ENCODE assay signal across 24 mouse cellular contexts in genomic region chr14:91569100-91569499, GRCm38 (mm10).
DNase-seq lines count a peak whose midpoint lies in the region; ATAC-seq and TF ChIP-seq lines count a peak whose summit lies in the region.
"Had no signal": no experiment of that assay in that cellular context is flagged by ENCODE, and none has a peak within 500 bp of the region (broad histone marks: within the 10 kb centered on the region; RNA-seq: fewer than 3 reads in every experiment).

No protein-coding gene starts in this region.

- no peak overlapping the region for H3K4me3 ChIP-seq in forebrain, embryonic 14.5 days (ENCODE audit: low read depth, low read length)
- H3K4me3 ChIP-seq in forebrain, embryonic 10.5 days, result no peak overlapping the region
- H3K4me3 ChIP-seq in forebrain, embryonic 16.5 days (replicated peaks; ENCODE audit: low read length), result no peak overlapping the region
- H3K4me3 ChIP-seq in forebrain, postnatal 0 days (ENCODE audit: low read depth, low read length), result no peak overlapping the region
- H3K4me3 ChIP-seq: embryonic facial prominence, embryonic 13.5 days; embryonic facial prominence, embryonic 15.5 days; erythroblast, embryonic 14.5 days; gastrocnemius, adult 2 months had no signal

- peak; percentile 48; the same call in 1 of the 2 replicates for ATAC-seq in forebrain, embryonic 14.5 days
- peak; percentile 63; the same call in 1 of the 2 replicates for ATAC-seq in forebrain, embryonic 16.5 days
- no peak for ATAC-seq in forebrain, postnatal 0 days
- ATAC-seq: activated CD4-positive, CD25-positive, alpha-beta regulatory T cell, adult 4 months; CD4-positive, CD25-positive, alpha-beta regulatory T cell, adult 4 months; Patski had no signal

- TF ChIP-seq CTCF in forebrain, postnatal 0 days (IDR thresholded peaks at IDR 0.05; ENCODE audit: low read depth), result no peak

- no peak overlapping the region for H3K27ac ChIP-seq in forebrain, embryonic 14.5 days (ENCODE audit: low read depth, low read length)
- no peak overlapping the region for H3K27ac ChIP-seq in forebrain, embryonic 10.5 days
- no peak overlapping the region for H3K27ac ChIP-seq in forebrain, embryonic 16.5 days (ENCODE audit: low read length)
- H3K27ac ChIP-seq in forebrain, postnatal 0 days (ENCODE audit: low read depth, low read length), result no peak overlapping the region
- H3K27ac ChIP-seq: embryonic facial prominence, embryonic 13.5 days; embryonic facial prominence, embryonic 15.5 days; gastrocnemius, adult 2 months had no signal

- DNase-seq in cerebellum, postnatal 10 days, result peak; percentile 10 to 12
- DNase-seq in cerebellum, adult 9-11 months, result no peak
- peak; percentile 51 for DNase-seq in forebrain, embryonic 14.5 days (ENCODE audit: low spot score)
- DNase-seq in forebrain, embryonic 10.5 days (ENCODE audit: extremely low spot score, low spot score), result no peak
- no peak for DNase-seq in forebrain, postnatal 0 days
- DNase-seq: adrenal gland, adult 8-10 months; adrenal gland, postnatal 14 days; adrenal gland, postnatal 36 days; B cell, adult 2 months; cerebellum, adult 11 months; cerebellum, adult 18-20 months; cerebellum, adult 8-10 months; cerebellum, postnatal 36 days; embryo, embryonic 11 days; gastrocnemius, adult 2 months had no signal

- H3K27me3 ChIP-seq in forebrain, embryonic 14.5 days (replicated peaks; ENCODE audit: control insufficient read depth, insufficient read depth, low read length), result no peaks in the 10 kb centered on the region
- no peaks in the 10 kb centered on the region for H3K27me3 ChIP-seq in forebrain, embryonic 10.5 days (ENCODE audit: poor library complexity, severe bottlenecking)
- H3K27me3 ChIP-seq in forebrain, embryonic 16.5 days (replicated peaks; ENCODE audit: control insufficient read depth, insufficient read depth, low read length), result no peaks in the 10 kb centered on the region
- no peaks in the 10 kb centered on the region for H3K27me3 ChIP-seq in forebrain, postnatal 0 days (ENCODE audit: insufficient read depth, low read length)
- H3K27me3 ChIP-seq: CH12.LX; embryonic facial prominence, embryonic 13.5 days; embryonic facial prominence, embryonic 15.5 days; Patski had no signal

- H3K9me3 ChIP-seq in forebrain, embryonic 14.5 days (replicated peaks; ENCODE audit: control insufficient read depth, low read length), result no peaks in the 10 kb centered on the region
- H3K9me3 ChIP-seq in forebrain, embryonic 10.5 days, result no peaks in the 10 kb centered on the region
- no peaks in the 10 kb centered on the region for H3K9me3 ChIP-seq in forebrain, embryonic 16.5 days (ENCODE audit: control insufficient read depth, low read length)
- no peaks in the 10 kb centered on the region for H3K9me3 ChIP-seq in forebrain, postnatal 0 days (ENCODE audit: low read length)
- H3K9me3 ChIP-seq: embryonic facial prominence, embryonic 13.5 days; embryonic facial prominence, embryonic 15.5 days had no signal

- H3K4me2 ChIP-seq in forebrain, embryonic 14.5 days (ENCODE audit: low read length), result no peak overlapping the region
- no peak overlapping the region for H3K4me2 ChIP-seq in forebrain, embryonic 16.5 days (ENCODE audit: low read length)
- H3K4me2 ChIP-seq in forebrain, postnatal 0 days (ENCODE audit: low read depth), result no peak overlapping the region
- H3K4me2 ChIP-seq: embryonic facial prominence, embryonic 13.5 days; embryonic facial prominence, embryonic 15.5 days had no signal

- H3K4me1 ChIP-seq in forebrain, embryonic 14.5 days (ENCODE audit: control insufficient read depth, insufficient read depth, low read length), result no peaks in the 10 kb centered on the region
- H3K4me1 ChIP-seq in forebrain, embryonic 10.5 days, result no peaks in the 10 kb centered on the region
- H3K4me1 ChIP-seq in forebrain, embryonic 16.5 days (replicated peaks; ENCODE audit: control insufficient read depth, insufficient read depth, low read length), result no peaks in the 10 kb centered on the region
- H3K4me1 ChIP-seq in forebrain, postnatal 0 days (ENCODE audit: insufficient read depth), result no peaks in the 10 kb centered on the region
- H3K4me1 ChIP-seq: embryonic facial prominence, embryonic 13.5 days; embryonic facial prominence, embryonic 15.5 days had no signal

- H3K9ac ChIP-seq in forebrain, embryonic 14.5 days (ENCODE audit: low read length), result no peak overlapping the region
- H3K9ac ChIP-seq in forebrain, embryonic 16.5 days (replicated peaks; ENCODE audit: low read depth, low read length), result no peak overlapping the region
- no peak overlapping the region for H3K9ac ChIP-seq in forebrain, postnatal 0 days
- H3K9ac ChIP-seq: embryonic facial prominence, embryonic 13.5 days; embryonic facial prominence, embryonic 15.5 days had no signal

- no peaks in the 10 kb centered on the region for H3K36me3 ChIP-seq in forebrain, embryonic 14.5 days (ENCODE audit: control insufficient read depth, insufficient read depth, low read length)
- H3K36me3 ChIP-seq in forebrain, embryonic 10.5 days (replicated peaks), result no peaks in the 10 kb centered on the region
- H3K36me3 ChIP-seq in forebrain, embryonic 16.5 days (ENCODE audit: control insufficient read depth, insufficient read depth), result no peaks in the 10 kb centered on the region
- H3K36me3 ChIP-seq in forebrain, postnatal 0 days (ENCODE audit: insufficient read depth), result no peaks in the 10 kb centered on the region
- H3K36me3 ChIP-seq: embryonic facial prominence, embryonic 13.5 days; embryonic facial prominence, embryonic 15.5 days; G1E had no signal

Comparison
In these comparisons a context has a peak if more than half of its experiments do, and no peak if none do; other contexts are left out.
1. DNase-seq: peak in cerebellum, postnatal 10 days (2 of 2) and forebrain, embryonic 14.5 days (single experiment); none in cerebellum, adult 9-11 months (single experiment), forebrain, embryonic 10.5 days (single experiment) and forebrain, postnatal 0 days (single experiment).